Mouse (Mus musculus) gastrocnemius, postnatal 14 days (tissue): ENCODE results near the gene Trim75. TPM values are rescaled to one million over a fixed set of nuclear protein-coding genes. Genes with fewer than 3 reads are reported as not detected.

Source experiments
- DNase-seq: peaks from one replicate; pipeline ENCODE4 v3.0.0; 2021; ENCODE audit warnings: mixed read lengths
- intact Hi-C: fragments of 180-260 bp; cut with DNase I; formaldehyde crosslinking; loops from one replicate; pipeline ENCODE4 v1.15.1; 2025; ENCODE audit warnings: low total_unique reads
- total RNA-seq, 2 experiments: library from RNA; stranded (reverse); gene quantifications; 2 replicates each; pipeline ENCODE4 v1.2.3; 2021

Gene Trim75
- total RNA-seq, 2 experiments from 2014 or later: not detected

DNA sequence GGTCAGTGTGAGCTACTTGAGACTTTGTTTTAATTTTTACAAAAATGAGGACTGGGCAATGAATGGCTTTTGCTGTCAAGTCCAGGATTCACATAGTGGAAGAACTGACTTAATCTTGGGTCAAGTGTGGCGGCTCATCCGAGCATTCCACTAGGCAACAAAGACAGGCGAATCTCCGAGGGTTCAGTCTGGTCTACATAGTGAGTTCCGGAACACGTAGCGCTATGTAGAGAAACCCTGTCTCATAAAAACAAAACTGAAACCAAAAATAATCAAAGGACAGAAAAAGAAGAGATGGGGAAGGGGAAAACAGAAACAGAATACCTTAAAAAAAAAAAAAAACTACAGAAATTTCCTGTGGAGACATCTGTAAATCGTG is 41.2 kb downstream of the Trim75 start:
- intact Hi-C loops: loop anchor here (10.0 kb wide), 1 partner anchor 172 kb away; no protein-coding TSS in a partner anchor

DNA sequence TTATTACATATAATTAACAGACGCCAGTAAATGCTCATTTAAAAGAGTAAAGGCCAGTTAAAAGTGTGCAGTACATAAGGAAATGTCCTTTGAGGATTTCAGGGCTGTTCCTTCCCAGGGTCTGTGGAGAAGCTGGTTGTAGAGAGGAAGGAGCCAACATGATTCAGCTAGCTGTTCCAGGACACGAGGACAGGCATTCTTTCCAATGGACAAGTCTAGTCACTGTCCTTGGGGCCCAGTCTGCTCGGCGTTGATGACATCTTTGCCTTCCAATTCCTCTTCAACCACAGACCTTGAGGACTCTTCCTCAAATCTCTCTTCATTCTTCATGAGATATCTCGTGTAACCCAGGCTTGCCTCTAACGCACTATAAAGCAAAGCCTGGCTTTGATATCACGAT is 42.0 kb downstream of the Trim75 start:
- intact Hi-C loops: loop anchor here (10.0 kb wide), 1 partner anchor 171 kb away; no protein-coding TSS in a partner anchor
- DNase-seq: no peak

More for the DNA sequence above, 41.2 kb downstream of the Trim75 start:
- DNase-seq: no peak

DNA sequence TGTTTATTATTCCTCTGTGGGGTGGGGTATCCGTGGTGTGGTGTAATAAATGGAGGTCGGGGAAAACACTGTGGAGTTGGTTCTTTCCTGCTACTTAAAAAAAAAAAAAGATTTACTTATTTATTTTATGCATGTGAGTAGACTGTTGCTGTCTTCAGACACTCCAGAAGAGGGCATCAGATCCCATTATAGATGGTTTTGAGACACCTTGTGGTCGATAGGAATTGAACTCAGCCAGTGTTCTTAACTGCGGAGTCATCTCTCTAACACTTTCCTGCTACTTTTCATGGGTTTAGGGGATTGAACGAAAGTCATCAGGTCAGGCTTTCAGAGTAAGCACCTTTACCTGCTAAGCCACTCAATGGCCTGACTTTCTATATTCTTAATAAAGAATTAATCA is 42.8 kb downstream of the Trim75 start:
- intact Hi-C loops: loop anchor here (5.0 to 10.0 kb wide), 2 partner anchors 170 to 328 kb away; no protein-coding TSS in a partner anchor
- no peak for DNase-seq

DNA sequence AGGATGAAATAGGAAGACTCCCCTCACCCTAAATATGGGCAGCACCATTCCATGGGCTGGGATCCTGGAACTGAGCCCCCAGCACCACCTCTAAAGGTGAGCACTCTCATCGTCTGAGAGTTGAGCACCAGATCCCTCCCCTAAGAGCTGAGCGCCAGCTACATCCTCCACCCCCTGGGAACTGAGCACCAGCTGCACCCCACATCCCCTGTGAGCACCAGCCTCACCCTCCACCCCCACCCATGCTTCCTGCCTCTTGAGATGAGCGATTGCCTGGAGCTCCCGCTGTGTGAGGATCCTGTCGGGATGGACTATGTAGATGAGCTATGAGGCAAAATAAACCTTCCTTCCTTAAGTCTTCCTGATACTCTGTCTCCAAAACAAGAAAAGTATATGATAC is 44.7 kb downstream of the Trim75 start:
- no peak for DNase-seq

DNA sequence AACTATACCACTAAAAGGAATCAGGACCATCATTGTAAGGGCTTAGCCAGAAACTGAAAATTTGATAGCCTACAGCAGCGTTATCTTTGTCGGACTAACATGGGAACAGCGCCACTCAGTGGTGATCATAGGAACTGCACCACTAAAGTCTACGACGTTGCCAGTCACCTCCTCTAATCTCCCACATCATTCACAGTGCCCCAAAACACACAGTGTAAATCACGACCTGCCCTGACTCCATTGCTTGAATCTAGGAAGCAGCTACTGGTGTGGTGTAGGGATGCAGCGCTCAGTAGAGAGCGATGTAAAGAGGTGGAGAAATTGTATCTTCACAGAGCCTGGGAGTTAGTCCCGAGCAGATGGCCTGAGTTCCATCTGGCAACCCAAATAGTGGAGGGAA is 46.1 kb downstream of the Trim75 start:
- intact Hi-C loops: loop anchor here (5.0 to 10.0 kb wide), 2 partner anchors 167 to 324 kb away; no protein-coding TSS in a partner anchor
- peak; percentile 66 for DNase-seq

More for the DNA sequence above, 44.7 kb downstream of the Trim75 start:
- intact Hi-C loops: loop anchor here (5.0 to 10.0 kb wide), 2 partner anchors 168 to 326 kb away; no protein-coding TSS in a partner anchor

DNA sequence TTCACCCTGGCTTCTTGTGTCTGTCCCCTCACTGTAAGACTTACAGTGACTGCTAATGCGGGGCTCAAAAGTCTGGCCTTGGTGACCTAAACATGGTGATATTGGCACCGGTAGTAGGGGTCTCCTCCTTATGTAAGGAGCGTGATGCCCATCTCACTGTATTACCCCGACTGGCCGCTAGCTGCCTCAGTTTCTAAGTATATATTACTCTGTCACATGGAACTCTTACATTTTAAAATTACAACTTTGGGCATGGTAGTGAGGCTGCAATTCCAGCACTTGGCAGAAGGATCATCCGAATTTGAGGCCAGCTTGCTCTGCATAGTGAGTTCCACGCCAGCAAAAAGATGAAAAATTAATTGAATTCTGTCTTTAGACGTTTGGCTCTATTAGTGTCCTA is 46.6 kb downstream of the Trim75 start:
- DNase-seq: no peak
- intact Hi-C loops: loop anchor here (5.0 to 10.0 kb wide), 2 partner anchors 166 to 324 kb away; no protein-coding TSS in a partner anchor

DNA sequence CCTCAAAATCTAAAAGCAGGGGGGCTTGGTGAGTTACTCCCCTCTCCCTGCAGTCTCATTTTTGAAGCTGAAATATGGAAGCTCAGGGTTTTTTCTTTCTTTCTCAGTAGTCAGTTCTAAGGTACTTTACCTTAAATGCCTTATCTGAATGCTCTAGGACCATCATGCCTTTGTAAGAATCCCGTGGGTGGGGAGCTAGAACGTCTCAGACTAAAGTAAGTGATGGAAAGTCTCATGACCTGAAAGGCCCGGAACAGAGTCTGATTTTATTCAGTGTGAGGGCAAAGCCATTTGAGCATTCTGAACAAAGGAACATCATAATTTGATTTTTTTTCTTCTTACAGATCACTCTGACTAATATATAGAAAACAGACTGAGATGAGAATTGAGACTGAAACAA is 52.6 kb downstream of the Trim75 start:
- intact Hi-C loops: no loop called here
- no peak for DNase-seq

Other genes starting within 250 kb of the Trim75 start
- gene Klhl2, start 137.8 kb downstream of the Trim75 start, total RNA-seq: 1 to 10 TPM; 7.8 to 8.2 TPM
- 10 to 100 TPM; 11.4 to 11.6 TPM for gene Tmem192, start 40.6 kb downstream of the Trim75 start, total RNA-seq
- gene Trim61, start 30.7 kb upstream of the Trim75 start, total RNA-seq: not detected
- gene Trim60, start 30.8 kb upstream of the Trim75 start, total RNA-seq: not detected
- gene Apela, start 49.5 kb upstream of the Trim75 start, total RNA-seq: not detected
- gene Gm10663, start 87.2 kb upstream of the Trim75 start, total RNA-seq: not detected
- not detected for gene BC030870, start 141.7 kb upstream of the Trim75 start, total RNA-seq